Mouse (Mus musculus) liver, adult 2 months (tissue): Measurements from ENCODE around the gene Creb3l2. TPM values are rescaled to one million over a fixed set of nuclear protein-coding genes. Genes with fewer than 3 reads are reported as not detected.

Experiments used
- DNase-seq: peaks from one replicate; pipeline ENCODE4 v3.0.0-alpha.2; 2011; ENCODE audit warnings: low read depth, low spot score; ENCODE audit errors: extremely low read depth
- H3K27ac ChIP-seq: fragments of 200-500 bp; replicated peaks from 2 replicates; pipeline ENCODE4 v1.5.1; 2012; ENCODE audit warnings: low read depth, mild to moderate bottlenecking, control low read depth, inconsistent platforms, low read length; ENCODE audit not compliant: insufficient read depth
- H3K27me3 ChIP-seq: fragments of 200-500 bp; 2 replicates; pipeline ENCODE4 v1.6.1; 2012; ENCODE audit warnings: mild to moderate bottlenecking, moderate library complexity, low read length, inconsistent platforms; ENCODE audit not compliant: control insufficient read depth, insufficient read depth
- H3K36me3 ChIP-seq: fragments of 200-500 bp; 2 replicates; pipeline ENCODE4 v1.6.1; 2012; ENCODE audit warnings: low read length, inconsistent platforms; ENCODE audit not compliant: control insufficient read depth, insufficient read depth
- H3K4me1 ChIP-seq: fragments of 200-500 bp; 2 replicates; pipeline ENCODE4 v1.6.1; 2011; ENCODE audit warnings: low read length; ENCODE audit not compliant: control insufficient read depth, insufficient read depth
- H3K4me3 ChIP-seq: fragments of 200-500 bp; 2 replicates; pipeline ENCODE4 v1.5.1; 2011; ENCODE audit warnings: low read depth, mild to moderate bottlenecking, control low read depth, low read length, moderate library complexity; ENCODE audit not compliant: insufficient read depth
- H3K79me2 ChIP-seq: fragments of 200-500 bp; 2 replicates; pipeline ENCODE4 v1.6.1; 2012; ENCODE audit warnings: inconsistent platforms, mild to moderate bottlenecking, low read length, moderate library complexity; ENCODE audit not compliant: control insufficient read depth, insufficient read depth
- H3K9ac ChIP-seq: fragments of 200-500 bp; 2 replicates; pipeline ENCODE4 v1.6.1; 2012; ENCODE audit warnings: low read depth, mild to moderate bottlenecking, control low read depth, inconsistent platforms, low read length
- CTCF ChIP-seq: fragments of 200-500 bp; IDR thresholded peaks from 2 replicates; pipeline ENCODE4 v1.5.1; 2011; ENCODE audit warnings: low read depth, low read length, control low read depth
- POLR2A ChIP-seq: fragments of 200-500 bp; IDR thresholded peaks from 2 replicates; pipeline ENCODE4 v1.6.1; 2011; ENCODE audit warnings: low read length, control low read depth; ENCODE audit not compliant: insufficient read depth; ENCODE audit errors: extremely low read depth
- WGBS: fragments of 180-500 bp; shearing (Covaris S2); methylation state at CpG from one replicate; pipeline ENCODE4 v1.1.7; 2018; 5-methylcytosine and 5-hydroxymethylcytosine counted together
- polyA plus RNA-seq: library from polyadenylated mRNA; depleted of rRNA; stranded (reverse); fragments of >200 nt; gene quantifications from 2 replicates; pipeline ENCODE4 v1.2.3, GENCODE M21; 2012
- total RNA-seq: library from RNA; depleted of rRNA; stranded (reverse); fragments of >200 nt; gene quantifications from 2 replicates; pipeline ENCODE4 v1.2.3, GENCODE M21; 2014

The Creb3l2 gene
- total and polyA plus RNA-seq, 2 experiments: 2.7 to 6.6 TPM

GRCm38 (mm10) chr6:37419445-37419941 is 22.5 kb downstream of the Creb3l2 start:
- peak overlapping the region; percentile 7; the same call in 1 of the 2 replicates for H3K27ac ChIP-seq
- no peak overlapping the region for H3K9ac ChIP-seq
- no peak for DNase-seq
- H3K4me3 ChIP-seq: no peak overlapping the region
- peaks cover 31% of the 10 kb centered on the region; the same call in 1 of the 2 replicates for H3K79me2 ChIP-seq
- H3K36me3 ChIP-seq: no peaks in the 10 kb centered on the region
- no peak for TF ChIP-seq POLR2A
- TF ChIP-seq CTCF: no peak
- no peaks in the 10 kb centered on the region for H3K27me3 ChIP-seq
- 84% methylated on average over 17 of the region's 17 CpGs for WGBS
- no peaks in the 10 kb centered on the region for H3K4me1 ChIP-seq

GRCm38 (mm10) chr6:37418931-37419330 is 23.0 kb downstream of the Creb3l2 start:
- Histone ChIP-seq H3K4me3 (no peak overlapping the region), H3K27me3 (no peaks in the 10 kb centered on the region), H3K36me3 (no peaks in the 10 kb centered on the region), H3K27ac (peak overlapping the region; percentile 7; the same call in 1 of the 2 replicates), H3K4me1 (no peaks in the 10 kb centered on the region), H3K9ac (no peak overlapping the region), H3K79me2 (peaks cover 29% of the 10 kb centered on the region; the same call in 1 of the 2 replicates)
- 79% methylated on average over 6 of the region's 6 CpGs for WGBS
- TF ChIP-seq POLR2A: no peak
- no peak for TF ChIP-seq CTCF
- no peak for DNase-seq

DNA sequence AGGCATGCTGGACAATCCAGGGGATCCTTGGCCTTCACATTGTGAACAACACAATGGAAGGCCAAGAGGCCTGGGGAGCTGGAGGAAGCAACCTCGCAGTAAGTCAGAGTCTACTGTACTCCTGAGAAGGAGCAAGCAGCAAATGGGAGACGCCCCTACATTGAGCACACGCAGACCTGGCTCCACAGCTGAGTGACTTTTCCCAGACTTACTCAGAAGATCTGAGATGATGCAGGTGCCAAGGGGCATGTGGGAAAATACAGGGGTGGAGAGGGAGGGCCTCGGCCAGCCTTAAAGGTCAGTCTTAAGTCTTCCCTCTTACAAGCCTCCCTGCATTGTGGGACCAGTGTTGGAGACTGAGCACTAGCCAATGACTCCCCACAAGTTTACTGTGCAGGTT is 25.2 kb downstream of the Creb3l2 start:
- Histone ChIP-seq H3K36me3 (no peaks in the 10 kb centered on the region), H3K9ac (no peak overlapping the region), H3K79me2 (peaks cover 29% of the 10 kb centered on the region; the same call in 1 of the 2 replicates), H3K27me3 (no peaks in the 10 kb centered on the region), H3K4me1 (no peaks in the 10 kb centered on the region), H3K27ac (no peak overlapping the region), H3K4me3 (no peak overlapping the region)
- 92% methylated on average over 4 of the region's 4 CpGs for WGBS
- TF ChIP-seq POLR2A (no peak), CTCF (no peak)
- no peak for DNase-seq

DNA sequence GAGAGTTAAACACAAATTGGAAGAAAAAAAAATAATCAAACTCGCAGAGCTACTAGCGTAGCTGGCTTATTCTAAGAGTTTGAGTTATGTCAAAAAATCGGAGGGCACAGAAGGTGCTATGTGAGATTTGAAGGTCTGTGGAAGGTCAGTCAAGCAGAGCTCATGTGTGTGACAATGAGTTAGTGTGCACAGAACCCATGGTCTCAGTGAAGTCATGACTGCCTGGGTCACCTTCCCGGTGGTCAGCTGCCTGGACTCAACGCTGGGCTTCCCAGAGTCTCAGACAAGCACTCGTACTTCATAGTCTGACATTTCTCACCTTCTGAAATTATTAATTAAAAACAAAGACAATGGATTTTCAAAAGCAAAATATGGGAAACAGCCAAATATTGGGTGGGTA is 26.4 kb downstream of the Creb3l2 start:
- 87% methylated on average over 6 of the region's 6 CpGs for WGBS
- TF ChIP-seq CTCF (no peak), POLR2A (no peak)

GRCm38 (mm10) chr6:37415034-37415433 is 26.9 kb downstream of the Creb3l2 start:
- TF ChIP-seq POLR2A (no peak), CTCF (no peak)

More for the DNA sequence above, 26.4 kb downstream of the Creb3l2 start:
- Histone ChIP-seq H3K27ac (no peak overlapping the region), H3K4me1 (no peaks in the 10 kb centered on the region), H3K79me2 (peaks cover 26% of the 10 kb centered on the region; the same call in 1 of the 2 replicates), H3K9ac (no peak overlapping the region), H3K27me3 (no peaks in the 10 kb centered on the region), H3K4me3 (no peak overlapping the region), H3K36me3 (no peaks in the 10 kb centered on the region)
- no peak for DNase-seq

GRCm38 (mm10) chr6:37414576-37414975 is 27.4 kb downstream of the Creb3l2 start:
- Histone ChIP-seq H3K79me2 (peaks cover 26% of the 10 kb centered on the region; the same call in 1 of the 2 replicates), H3K9ac (no peak overlapping the region), H3K4me1 (no peaks in the 10 kb centered on the region), H3K36me3 (no peaks in the 10 kb centered on the region), H3K4me3 (no peak overlapping the region), H3K27ac (no peak overlapping the region), H3K27me3 (no peaks in the 10 kb centered on the region)
- WGBS: 95% methylated on average over 10 of the region's 10 CpGs
- DNase-seq: no peak
- no peak for TF ChIP-seq CTCF
- no peak for TF ChIP-seq POLR2A

More at GRCm38 (mm10) chr6:37415034-37415433, 26.9 kb downstream of the Creb3l2 start:
- no peaks in the 10 kb centered on the region for H3K36me3 ChIP-seq
- WGBS: 77% methylated on average over 7 of the region's 7 CpGs
- H3K27ac ChIP-seq: no peak overlapping the region
- DNase-seq: no peak
- no peak overlapping the region for H3K4me3 ChIP-seq
- H3K79me2 ChIP-seq: peaks cover 26% of the 10 kb centered on the region; the same call in 1 of the 2 replicates
- no peaks in the 10 kb centered on the region for H3K4me1 ChIP-seq
- H3K9ac ChIP-seq: no peak overlapping the region
- no peaks in the 10 kb centered on the region for H3K27me3 ChIP-seq
